Mouse (Mus musculus): ENCODE results near the gene Gal3st3. TPM values are rescaled to one million over a fixed set of nuclear protein-coding genes. Genes with fewer than 3 reads are reported as not detected.

Gene Gal3st3
- polyA plus RNA-seq (2017; shearing (Covaris generic)) = not detected

DNA sequence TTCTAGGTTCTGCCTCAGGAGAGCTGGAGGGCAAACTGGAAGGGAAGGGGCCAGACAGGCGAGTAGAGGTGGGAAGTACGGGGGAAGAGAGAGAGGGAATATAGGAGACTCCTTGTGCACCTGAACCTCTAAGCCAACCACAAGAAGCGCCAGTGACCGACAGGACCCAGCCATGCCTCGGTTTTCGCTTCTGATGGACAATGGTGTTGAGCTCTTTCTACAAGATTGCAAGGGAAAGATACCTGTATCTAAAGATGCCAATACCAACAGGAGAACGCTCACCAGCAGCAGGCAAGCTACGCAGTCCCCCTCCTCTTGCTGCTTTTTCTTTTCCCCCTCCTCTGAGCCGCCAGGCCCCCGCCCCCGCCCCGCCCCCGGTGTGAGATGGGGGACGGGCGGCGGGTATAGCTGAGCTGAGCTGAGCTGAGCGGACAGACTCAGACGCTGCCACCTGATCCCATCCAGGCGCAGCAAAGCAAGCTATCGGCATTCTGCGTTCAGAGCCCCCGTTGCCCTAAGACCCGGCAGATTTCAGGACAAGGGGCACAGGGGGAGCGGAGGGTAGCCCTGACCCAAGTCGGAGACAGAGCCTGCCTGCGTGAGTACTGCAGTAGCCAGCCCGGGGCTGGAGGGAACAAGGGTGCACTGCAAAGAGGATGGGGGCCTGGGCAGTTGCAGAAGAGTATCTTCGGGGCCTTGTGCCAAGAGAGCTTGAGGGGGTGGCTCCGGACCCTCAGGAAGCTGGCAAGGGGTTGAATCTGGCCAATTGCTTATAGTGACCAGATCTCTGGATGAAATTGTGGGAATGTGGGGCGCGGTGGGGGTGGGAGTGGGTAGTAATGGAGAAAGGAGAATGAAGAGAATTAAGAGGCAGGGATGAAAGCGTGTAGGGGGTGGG, at the start of gene Gal3st3:
Gene Gal3st3 (plus strand): TSS at position 429 of the 898 bp plus-strand sequence.

GRCm38 (mm10) chr19:5272801-5273733, 25.1 kb upstream of the Gal3st3 start, which contains the start of gene Pacs1:
Gene Pacs1 (minus strand): TSS chr19:5273119.

DNA sequence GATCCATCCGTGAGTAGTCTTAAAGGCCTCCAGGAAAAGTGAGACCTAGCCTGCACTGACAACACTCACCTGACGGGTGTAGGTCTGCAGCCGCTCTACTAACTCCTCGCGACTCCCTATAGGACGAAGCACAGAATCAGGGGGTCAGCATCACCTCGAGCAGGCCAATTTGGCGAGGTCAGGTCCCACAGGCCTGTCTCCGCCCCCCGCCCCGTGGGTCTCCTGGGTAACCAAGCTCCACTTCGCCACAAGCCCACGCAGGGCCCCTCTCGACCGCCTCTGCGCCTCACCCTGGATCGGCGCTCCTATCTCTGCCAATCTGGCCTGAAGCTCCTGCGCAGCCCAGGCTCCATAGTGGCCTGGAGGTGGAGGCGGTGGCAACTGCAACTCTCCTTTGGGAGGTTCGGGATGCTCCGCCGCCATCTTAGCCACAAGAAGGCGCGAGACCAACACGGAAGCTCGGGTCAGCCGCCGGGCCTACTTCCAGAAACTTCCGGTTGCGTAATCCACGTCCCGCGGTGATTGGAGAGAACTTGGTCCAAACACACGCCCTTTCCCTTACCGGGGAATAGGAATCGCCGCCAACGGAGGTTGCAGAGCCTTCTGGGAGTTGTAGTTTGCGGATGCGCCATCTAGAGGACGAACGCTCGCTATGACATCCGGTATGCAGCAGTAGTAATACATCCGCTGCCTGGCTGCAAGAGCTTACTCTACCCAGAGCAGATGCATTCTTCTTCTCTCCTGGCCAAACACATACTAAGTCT, 3.0 kb upstream of the Gal3st3 start, which contains the start of gene Sf3b2:
Gene Sf3b2 (minus strand): TSS at position 484 of the 764 bp plus-strand sequence.

DNA sequence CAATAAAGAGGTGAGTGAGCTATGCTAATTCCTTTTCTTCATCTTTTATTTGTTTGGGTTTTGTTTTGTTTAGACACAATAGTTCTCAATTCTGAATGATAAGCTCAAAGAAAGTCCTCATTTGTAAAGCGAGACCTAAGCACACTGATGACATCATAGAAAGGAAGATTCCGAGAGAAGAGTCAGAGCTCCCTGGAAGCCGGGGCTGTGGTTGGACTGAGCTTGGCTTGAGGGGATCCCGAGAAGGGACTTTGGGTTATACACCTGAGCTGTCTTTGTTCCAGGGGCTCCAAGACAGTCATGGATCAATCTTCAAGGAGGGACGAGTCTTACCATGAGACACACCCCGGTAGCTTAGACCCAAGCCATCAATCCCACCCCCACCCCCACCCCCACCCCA, 37.3 kb downstream of the Gal3st3 start, which contains the start of gene Catsper1:
Gene Catsper1 (plus strand): TSS at position 301 of the 400 bp plus-strand sequence.

DNA sequence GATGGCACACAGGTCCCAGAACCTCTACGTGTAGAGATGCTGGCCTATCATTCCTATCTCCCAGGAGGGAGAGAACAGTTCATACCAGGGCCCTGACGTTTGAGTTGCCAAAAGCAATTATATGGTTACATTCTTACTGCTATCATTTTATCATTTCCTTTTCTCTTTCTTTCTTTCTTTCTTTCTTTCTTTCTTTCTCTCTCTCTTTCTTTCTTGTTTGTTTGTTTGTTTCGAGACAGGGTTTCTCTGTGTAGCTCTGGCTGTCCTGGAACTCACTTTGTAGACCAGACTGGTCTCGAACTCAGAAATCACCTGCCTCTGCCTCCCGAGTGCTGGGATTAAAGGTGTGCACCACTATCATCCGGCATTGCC, 51.4 kb downstream of the Gal3st3 start, which contains the start of gene Cst6:
Gene Cst6 (minus strand): TSS at position 73 of the 372 bp plus-strand sequence.

Other genes starting within 250 kb of the Gal3st3 start
- gene Rin1, start 247.8 kb upstream of the Gal3st3 start, polyA plus RNA-seq (2017; shearing (Covaris generic)) = 0.70 TPM
- gene Cd248, start 230.3 kb upstream of the Gal3st3 start, polyA plus RNA-seq (2017; shearing (Covaris generic)) = not detected
- gene Tmem151a, start 212.8 kb upstream of the Gal3st3 start, polyA plus RNA-seq (2017; shearing (Covaris generic)) = not detected
- gene Yif1a, start 209.8 kb upstream of the Gal3st3 start, polyA plus RNA-seq (2017; shearing (Covaris generic)) = 34.0 TPM
- gene Cnih2, start 199.8 kb upstream of the Gal3st3 start, polyA plus RNA-seq (2017; shearing (Covaris generic)) = 0.52 TPM
- 120 TPM for gene Rab1b, start 191.3 kb upstream of the Gal3st3 start, polyA plus RNA-seq (2017; shearing (Covaris generic))
- 4.6 TPM for gene Klc2, start 179.8 kb upstream of the Gal3st3 start, polyA plus RNA-seq (2017; shearing (Covaris generic))
- 141 TPM for gene Pacs1, start 25.2 kb upstream of the Gal3st3 start, polyA plus RNA-seq (2017; shearing (Covaris generic))
- 321 TPM for gene Sf3b2, start 2.9 kb upstream of the Gal3st3 start, polyA plus RNA-seq (2017; shearing (Covaris generic))
- gene Catsper1, start 37.4 kb downstream of the Gal3st3 start, polyA plus RNA-seq (2017; shearing (Covaris generic)) = not detected
- not detected for gene Cst6, start 51.2 kb downstream of the Gal3st3 start, polyA plus RNA-seq (2017; shearing (Covaris generic))
- gene Eif1ad, start 68.4 kb downstream of the Gal3st3 start, polyA plus RNA-seq (2017; shearing (Covaris generic)) = 47.0 TPM
- gene Banf1, start 68.8 kb downstream of the Gal3st3 start, polyA plus RNA-seq (2017; shearing (Covaris generic)) = 229 TPM
- gene Sart1, start 90.4 kb downstream of the Gal3st3 start, polyA plus RNA-seq (2017; shearing (Covaris generic)) = 303 TPM
- 2.2 TPM for gene Tsga10ip, start 104.2 kb downstream of the Gal3st3 start, polyA plus RNA-seq (2017; shearing (Covaris generic))
- gene Drap1, start 126.6 kb downstream of the Gal3st3 start, polyA plus RNA-seq (2017; shearing (Covaris generic)) = 195 TPM
- gene AI837181, start 126.8 kb downstream of the Gal3st3 start, polyA plus RNA-seq (2017; shearing (Covaris generic)) = 35.8 TPM
- not detected for gene Fosl1, start 149.2 kb downstream of the Gal3st3 start, polyA plus RNA-seq (2017; shearing (Covaris generic))
- gene Ccdc85b, start 159.6 kb downstream of the Gal3st3 start, polyA plus RNA-seq (2017; shearing (Covaris generic)) = 7.4 TPM
- 75.8 TPM for gene Fibp, start 162.3 kb downstream of the Gal3st3 start, polyA plus RNA-seq (2017; shearing (Covaris generic))
- gene Ctsw, start 170.2 kb downstream of the Gal3st3 start, polyA plus RNA-seq (2017; shearing (Covaris generic)) = 75.3 TPM
- 0.81 TPM for gene Efemp2, start 175.6 kb downstream of the Gal3st3 start, polyA plus RNA-seq (2017; shearing (Covaris generic))
- 45.4 TPM for gene Mus81, start 190.1 kb downstream of the Gal3st3 start, polyA plus RNA-seq (2017; shearing (Covaris generic))
- gene Cfl1, start 192.1 kb downstream of the Gal3st3 start, polyA plus RNA-seq (2017; shearing (Covaris generic)) = 2,727 TPM
- not detected for gene 1700020D05Rik, start 205.5 kb downstream of the Gal3st3 start, polyA plus RNA-seq (2017; shearing (Covaris generic))
- gene Snx32, start 212.2 kb downstream of the Gal3st3 start, polyA plus RNA-seq (2017; shearing (Covaris generic)) = 3.7 TPM

Data from naive thymus-derived CD4-positive, alpha-beta T cell, adult 5 months (primary cell).